Mouse (Mus musculus): ENCODE measurements at regions not wholly inside any gene's neighbourhood (a gene's known extent, or its start where the extent isn't known, plus 50 kb on each side); places are given as distances from the start of the nearest gene placed in this dataset.

DNA sequence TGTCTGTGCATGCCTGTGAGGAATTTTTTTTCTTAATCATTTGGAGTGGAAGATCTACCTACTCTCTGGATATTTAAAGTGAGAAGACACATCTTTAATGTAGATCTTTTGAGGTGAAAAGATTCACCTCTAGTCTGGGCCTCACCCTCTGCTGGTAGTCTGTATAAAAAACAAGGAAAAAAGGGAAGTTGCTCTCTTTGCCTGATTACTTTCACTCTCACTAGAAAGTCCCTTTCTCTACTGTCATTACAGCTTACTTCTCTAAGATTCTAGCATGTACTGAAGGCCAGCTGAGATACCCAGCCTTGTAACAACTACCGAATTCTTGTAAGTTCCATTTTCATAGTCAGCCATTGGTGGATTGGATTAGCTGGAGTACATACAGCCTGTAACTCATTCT lies 3791.9 kb downstream of the 9330182O14Rik start:
- no peak for DNase-seq
- intact Hi-C loops (cut with DNase I) = no loop called here

GRCm38 (mm10) chr15:43933608-43934007 lies 3799.4 kb downstream of the 9330182O14Rik start:
- intact Hi-C loops (cut with DNase I) = no loop called here

DNA sequence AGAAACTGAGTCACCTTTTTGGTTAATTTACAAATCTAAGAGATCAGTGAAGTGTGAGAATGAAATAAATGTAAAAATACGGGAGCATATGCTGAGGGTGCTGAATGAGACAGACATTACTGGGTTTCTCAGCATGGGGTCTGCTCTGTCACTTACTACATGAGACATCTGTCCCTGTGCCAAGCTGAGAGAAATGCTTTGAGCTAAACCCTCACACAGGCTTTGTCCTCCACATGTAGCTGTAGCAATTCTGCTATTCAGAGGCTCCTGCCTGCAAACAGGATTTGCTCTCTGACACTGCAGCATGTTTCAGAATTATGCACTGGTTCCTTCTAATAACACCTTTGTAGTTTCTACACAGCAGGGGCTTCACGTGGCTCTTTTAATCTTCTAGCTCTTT lies 3806.3 kb downstream of the 9330182O14Rik start:
- intact Hi-C loops (cut with DNase I) = no loop called here

More at GRCm38 (mm10) chr15:43933608-43934007, 3799.4 kb downstream of the 9330182O14Rik start:
- DNase-seq = no peak

GRCm38 (mm10) chr15:43940905-43941304 lies 3806.7 kb downstream of the 9330182O14Rik start:
- DNase-seq = no peak
- intact Hi-C loops (cut with DNase I) = no loop called here

More for the DNA sequence above, 3806.3 kb downstream of the 9330182O14Rik start:
- DNase-seq = no peak

DNA sequence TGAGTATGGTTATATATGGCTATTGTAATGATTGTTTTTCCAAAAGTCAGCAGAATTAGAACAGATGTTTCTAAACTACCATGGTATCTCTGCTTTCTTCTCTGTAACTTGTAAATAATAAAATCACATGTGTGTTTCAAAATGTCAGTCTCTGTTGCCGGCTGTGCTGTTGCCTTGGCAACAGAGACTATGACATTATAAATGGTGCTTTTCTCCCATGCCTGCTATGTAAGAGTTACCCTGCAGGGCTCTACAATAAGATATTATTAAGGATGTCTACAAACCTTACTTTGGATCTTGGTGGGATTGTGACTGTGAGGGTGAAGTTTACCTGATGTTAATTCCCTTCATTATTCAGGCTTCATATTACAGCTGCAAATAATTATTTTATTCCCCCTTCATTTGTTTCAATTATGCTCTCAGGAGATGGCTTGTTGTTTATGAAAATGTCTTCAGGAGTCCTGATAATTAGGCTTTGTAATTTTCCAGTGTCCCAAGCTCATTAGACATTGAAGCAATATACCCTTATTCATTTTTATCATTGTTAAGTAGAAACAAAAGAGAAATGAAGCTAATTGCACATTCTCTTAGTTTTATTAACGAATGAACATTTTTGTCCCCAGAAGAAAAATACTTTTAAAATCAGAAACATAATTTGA lies 3808.0 kb downstream of the 9330182O14Rik start:
- no peak for DNase-seq
- intact Hi-C loops (cut with DNase I) = no loop called here

DNA sequence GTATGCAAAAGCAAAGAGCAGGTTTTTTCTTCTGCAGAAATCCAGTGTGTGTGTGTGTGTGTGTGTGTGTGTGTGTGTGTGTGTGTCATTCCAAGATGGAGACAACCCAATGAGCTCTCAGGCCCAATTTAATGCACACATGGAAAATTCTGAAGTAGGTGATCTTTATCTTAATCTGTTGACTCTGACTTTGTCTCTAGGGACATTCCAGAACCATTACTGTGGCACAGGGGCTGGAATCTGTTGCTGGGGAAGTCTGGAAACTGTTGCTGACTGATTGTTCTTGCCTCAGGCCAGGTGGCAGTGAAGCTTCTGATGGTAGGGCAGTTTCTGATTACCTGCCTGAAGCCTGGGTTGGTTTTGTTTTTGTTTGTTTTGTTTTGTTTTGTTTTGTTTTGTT lies 3850.8 kb downstream of the 9330182O14Rik start:
- DNase-seq = no peak
- intact Hi-C loops (cut with DNase I) = no loop called here

GRCm38 (mm10) chr15:43991229-43991628 lies 3857.1 kb downstream of the 9330182O14Rik start:
- intact Hi-C loops (cut with DNase I) = loop anchor here (10.0 kb wide), 2 partner anchors 424 to 834 kb away; no protein-coding TSS in a partner anchor

DNA sequence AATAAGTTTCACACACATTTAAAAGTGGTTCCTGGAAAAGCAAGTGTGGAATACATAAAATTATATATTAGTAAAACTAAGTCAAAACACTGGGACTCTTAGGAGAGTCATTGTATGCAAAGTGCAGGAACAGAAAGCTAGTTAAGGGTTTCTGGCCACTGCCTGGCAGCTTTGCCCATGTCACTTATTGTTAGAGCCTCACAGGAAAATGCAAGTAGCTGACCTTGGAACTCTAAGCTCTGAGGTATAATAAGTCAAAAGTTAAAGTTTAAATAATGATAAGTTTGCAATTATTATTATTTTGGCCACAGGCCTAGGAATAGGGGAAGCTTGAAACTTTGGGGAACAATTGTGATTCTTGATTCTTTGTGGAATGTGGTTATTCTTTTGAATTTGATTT lies 3858.8 kb downstream of the 9330182O14Rik start:
- intact Hi-C loops (cut with DNase I) = loop anchor here (10.0 kb wide), 2 partner anchors 422 to 832 kb away; no protein-coding TSS in a partner anchor
- no peak for DNase-seq

More at GRCm38 (mm10) chr15:43991229-43991628, 3857.1 kb downstream of the 9330182O14Rik start:
- no peak for DNase-seq

DNA sequence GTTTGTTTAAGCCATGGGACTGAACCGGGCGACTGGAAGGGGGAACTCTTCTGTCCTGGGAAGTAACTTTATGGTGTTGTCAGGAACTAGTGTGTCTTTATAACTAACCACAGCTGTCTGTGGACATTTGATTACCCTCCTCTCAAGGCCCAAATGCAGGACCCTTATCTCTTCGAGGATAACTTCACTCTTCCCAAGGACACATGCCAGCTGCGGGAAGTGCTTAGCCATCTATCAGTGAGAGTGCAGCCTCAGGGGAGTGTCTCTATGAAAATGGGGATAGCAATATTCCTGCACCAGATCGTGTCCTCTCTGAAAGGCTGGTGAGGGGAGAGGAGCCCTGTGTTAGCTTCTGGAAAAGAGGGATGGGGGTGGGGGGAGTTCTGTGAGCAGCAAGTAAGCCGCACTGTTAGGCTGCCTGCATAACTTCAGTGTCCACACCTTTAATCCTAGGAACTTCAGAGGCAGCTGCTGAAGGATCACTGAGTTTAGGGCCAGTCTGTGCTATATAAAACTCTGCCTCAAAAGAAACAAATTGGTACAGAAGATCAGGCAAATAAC lies 3892.4 kb downstream of the 9330182O14Rik start:
- intact Hi-C loops (cut with DNase I) = no loop called here
- no peak for DNase-seq

DNA sequence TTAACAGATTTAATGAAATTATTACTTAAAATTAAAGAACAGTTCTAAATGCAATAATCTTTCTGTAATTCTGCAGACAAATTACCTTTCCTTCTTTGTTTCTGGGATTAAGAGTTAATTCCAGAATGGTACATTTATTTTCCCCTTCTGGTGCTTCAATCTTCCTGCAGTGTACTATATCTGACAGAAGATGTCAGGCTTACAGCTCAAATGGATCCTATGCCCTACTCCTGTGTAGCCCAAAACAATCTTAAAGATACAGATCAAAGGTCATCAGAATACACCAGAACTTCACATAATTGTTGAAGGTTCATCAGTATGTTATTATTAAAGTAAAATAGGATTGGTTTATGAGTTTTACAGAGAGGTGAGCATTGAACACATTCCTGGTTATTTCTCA lies 3901.7 kb downstream of the 9330182O14Rik start:
- intact Hi-C loops (cut with DNase I) = no loop called here

DNA sequence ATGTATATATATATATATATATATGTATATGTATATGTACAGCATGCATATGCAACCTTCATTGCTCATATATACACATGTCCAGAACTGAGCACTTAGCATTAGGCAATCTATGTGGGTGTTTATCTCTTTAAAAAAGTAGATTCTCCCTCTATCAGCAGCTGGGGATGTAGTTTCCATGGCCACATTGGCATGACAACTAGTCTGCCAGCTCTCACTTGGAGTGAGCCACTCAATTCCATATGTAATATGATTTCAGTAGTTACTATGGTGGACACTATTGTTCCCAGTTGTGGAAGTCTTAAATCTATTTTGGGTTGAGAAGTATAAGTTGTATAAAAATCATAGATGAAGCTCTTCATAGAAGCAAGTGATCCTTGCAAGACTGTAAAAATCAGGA lies 3903.7 kb downstream of the 9330182O14Rik start:
- no peak for DNase-seq
- intact Hi-C loops (cut with DNase I) = no loop called here

More for the DNA sequence above, 3901.7 kb downstream of the 9330182O14Rik start:
- no peak for DNase-seq

GRCm38 (mm10) chr15:44050565-44051274 lies 3916.6 kb downstream of the 9330182O14Rik start:
- DNase-seq = no peak
- intact Hi-C loops (cut with DNase I) = no loop called here

DNA sequence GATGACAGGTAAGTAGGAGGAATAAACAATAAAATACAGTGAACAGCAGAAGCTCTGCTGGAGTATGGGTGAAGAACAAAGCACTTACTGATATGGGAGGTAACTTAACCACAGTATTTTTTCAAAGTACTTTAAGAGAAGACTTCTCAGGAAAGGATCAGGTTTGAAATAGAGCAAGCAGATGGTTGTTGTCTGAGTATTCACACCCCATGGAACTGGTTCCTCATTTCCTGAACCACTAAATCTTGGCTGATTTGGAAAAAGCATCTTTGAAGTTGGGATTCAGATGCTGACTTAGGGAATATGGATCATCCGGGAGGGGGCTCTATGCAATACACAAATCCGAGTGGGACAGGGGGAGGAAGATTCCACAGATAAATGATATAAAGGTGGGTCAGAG lies 3930.7 kb downstream of the 9330182O14Rik start:
- intact Hi-C loops (cut with DNase I) = no loop called here
- DNase-seq = no peak

- intact Hi-C loops (cut with DNase I) = no loop called here
- DNase-seq = no peak
These were observed 3949.5 kb downstream of the 9330182O14Rik start for GRCm38 (mm10) chr15:44083680-44084079.

DNA sequence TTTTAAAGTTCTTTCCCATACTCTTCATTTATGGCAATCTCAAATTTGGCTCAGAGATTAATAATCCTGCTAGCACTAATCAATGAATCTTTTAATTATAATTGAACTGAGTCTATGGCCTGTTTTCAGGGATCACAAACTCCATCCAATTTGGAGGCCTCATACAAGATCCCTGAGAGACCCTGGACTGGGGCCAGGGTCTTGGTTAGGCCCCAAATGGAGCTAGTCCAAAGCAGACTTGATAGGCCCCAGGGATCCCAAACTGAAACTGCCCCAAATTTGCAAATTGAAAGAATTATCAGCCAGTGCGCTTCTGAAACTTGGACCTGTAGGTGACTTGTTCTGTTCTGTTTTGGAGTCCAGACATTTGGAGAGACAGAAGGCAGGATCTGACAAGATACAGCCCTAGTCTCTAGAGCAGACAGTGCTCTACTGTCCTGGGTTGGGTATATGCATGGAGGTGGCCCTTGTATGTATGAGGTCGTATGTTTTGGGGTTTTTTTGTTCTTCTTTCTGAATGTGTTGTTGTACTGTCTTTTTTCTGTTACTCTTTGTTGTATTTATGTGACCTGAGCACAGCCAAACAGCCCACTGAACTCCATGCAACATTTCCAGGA lies 3978.3 kb downstream of the 9330182O14Rik start:
- no peak for DNase-seq
- intact Hi-C loops (cut with DNase I) = no loop called here

DNA sequence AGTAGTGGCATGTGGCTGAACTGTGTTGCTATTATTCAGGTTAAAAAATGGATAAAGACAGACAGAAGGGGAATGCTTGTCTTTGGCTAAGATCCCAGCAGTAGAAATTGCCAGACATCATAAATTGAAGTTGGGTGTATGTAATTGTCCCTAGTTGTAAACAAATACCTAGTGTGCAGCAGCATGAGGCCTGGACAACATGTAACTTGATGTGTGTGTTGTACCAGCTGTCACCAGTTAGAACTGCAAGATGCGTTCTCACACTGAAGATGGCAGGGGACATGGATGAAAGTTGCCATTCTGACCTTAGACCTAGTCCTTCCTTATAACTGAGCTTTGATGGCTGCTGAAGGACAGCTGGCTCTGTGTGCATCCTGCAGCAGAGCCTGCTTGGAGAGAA lies 4000.0 kb downstream of the 9330182O14Rik start:
- DNase-seq = no peak
- intact Hi-C loops (cut with DNase I) = no loop called here
